Mouse (Mus musculus): ENCODE measurements at regions not wholly inside any gene's neighbourhood (a gene's known extent, or its start where the extent isn't known, plus 50 kb on each side); places are given as distances from the start of the nearest gene placed in this dataset.

DNA sequence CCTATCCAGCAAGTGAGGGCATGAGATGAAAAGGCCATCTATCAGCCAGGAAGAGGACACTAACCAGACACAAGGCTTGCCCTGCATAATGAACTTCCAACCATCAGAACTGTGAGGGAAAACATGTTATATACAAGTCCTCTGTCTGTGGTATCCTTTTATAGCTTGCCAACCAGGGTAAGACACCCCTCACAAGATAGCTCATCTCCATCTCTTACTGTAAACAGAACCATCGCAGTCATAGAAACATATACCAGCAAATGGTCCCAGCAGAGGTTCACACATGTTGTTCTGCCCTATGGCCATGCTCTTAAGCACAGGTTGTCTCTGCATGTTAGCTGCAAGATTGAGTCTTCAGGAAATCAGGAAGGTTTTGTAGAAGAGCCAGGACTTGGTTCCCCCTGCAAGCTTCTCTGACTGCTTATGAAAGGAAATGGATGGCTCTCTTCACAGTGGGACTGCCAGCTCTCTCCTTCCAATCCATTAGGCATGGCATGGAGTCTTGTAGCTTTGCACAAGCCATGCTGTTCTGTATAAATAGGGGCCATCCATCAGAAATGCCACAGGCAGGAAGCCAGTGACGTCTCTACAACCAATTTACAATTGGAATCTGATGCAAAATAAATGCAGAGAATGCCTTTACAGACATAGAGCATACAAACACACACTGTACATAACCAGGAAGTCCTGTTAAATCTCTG lies 1514.0 kb upstream of the Lrrc6 start:
- no peaks in the 10 kb centered on the region for H3K36me3 ChIP-seq (ENCODE audit: insufficient read depth, low read length)
- no peak overlapping the region for H3K4me3 ChIP-seq (replicated peaks; ENCODE audit: low read depth, low read length)
- H3K4me2 ChIP-seq (ENCODE audit: low read length), result no peak overlapping the region
- WGBS, result 51% methylated on average over 2 of the region's 2 CpGs
- H3K9ac ChIP-seq (ENCODE audit: low read depth, low read length), result no peak overlapping the region
- DNase-seq (ENCODE audit: low spot score) (no peak), ATAC-seq (replicated peaks; ENCODE audit: low FRiP score, low read depth) (no peak)
- no peaks in the 10 kb centered on the region for H3K9me3 ChIP-seq (replicated peaks; ENCODE audit: low read length)
- no peak for TF ChIP-seq CTCF (IDR thresholded peaks at IDR 0.05; ENCODE audit: low read depth)
- no peaks in the 10 kb centered on the region for H3K4me1 ChIP-seq (replicated peaks; ENCODE audit: insufficient read depth, low read length)
- no peak overlapping the region for H3K27ac ChIP-seq
- no peaks in the 10 kb centered on the region for H3K27me3 ChIP-seq (ENCODE audit: insufficient read depth, low read length)

DNA sequence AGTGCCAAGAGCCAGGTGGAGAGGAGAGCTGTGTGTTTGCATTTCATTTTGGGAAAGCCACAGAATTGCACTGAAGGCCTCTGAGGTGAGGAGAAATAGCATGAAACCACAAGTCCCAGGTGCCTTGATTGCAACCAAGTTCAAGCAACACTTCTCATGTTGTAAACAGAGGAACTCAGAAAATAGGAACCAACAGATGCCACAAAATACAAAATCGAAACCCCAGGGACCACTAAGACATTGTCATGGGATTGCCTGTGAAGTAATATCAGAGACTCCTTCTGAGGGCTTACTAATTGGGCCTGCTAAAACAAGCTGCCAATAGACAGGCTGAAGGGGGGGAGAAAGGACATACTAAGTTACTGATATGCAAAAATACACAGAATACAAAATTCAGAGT lies 1510.5 kb upstream of the Lrrc6 start:
- no peak for TF ChIP-seq CTCF (IDR thresholded peaks at IDR 0.05; ENCODE audit: low read depth)
- Histone ChIP-seq H3K9me3 (replicated peaks; ENCODE audit: low read length) (no peaks in the 10 kb centered on the region), H3K9ac (ENCODE audit: low read depth, low read length) (no peak overlapping the region), H3K27me3 (ENCODE audit: insufficient read depth, low read length) (no peaks in the 10 kb centered on the region), H3K36me3 (ENCODE audit: insufficient read depth, low read length) (no peaks in the 10 kb centered on the region), H3K4me1 (replicated peaks; ENCODE audit: insufficient read depth, low read length) (no peaks in the 10 kb centered on the region), H3K4me3 (replicated peaks; ENCODE audit: low read depth, low read length) (no peak overlapping the region), H3K27ac (no peak overlapping the region), H3K4me2 (ENCODE audit: low read length) (no peak overlapping the region)
- ATAC-seq (replicated peaks; ENCODE audit: low FRiP score, low read depth) (no peak), DNase-seq (ENCODE audit: low spot score) (no peak)
- 83% methylated on average over 1 of the region's 1 CpGs for WGBS

DNA sequence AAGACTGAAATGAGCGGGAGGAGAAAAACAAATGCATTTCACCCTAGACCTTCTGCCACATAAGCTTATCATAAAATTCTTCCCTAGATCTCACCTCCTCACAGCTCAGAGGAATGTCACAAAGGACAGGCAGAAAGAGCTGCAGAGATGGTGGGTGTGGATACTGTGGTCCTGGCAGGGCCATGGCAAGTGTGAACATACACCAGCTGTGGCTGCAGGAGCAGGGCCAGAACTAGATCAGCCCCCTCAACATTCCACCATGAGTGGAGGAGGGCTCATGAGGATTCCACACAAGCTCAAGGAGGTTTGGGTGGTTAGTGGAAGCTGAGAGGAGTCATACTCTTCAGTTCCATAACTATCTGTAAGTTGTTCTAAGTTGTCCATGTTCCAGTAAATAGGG lies 1509.5 kb upstream of the Lrrc6 start:
- H3K9ac ChIP-seq (ENCODE audit: low read depth, low read length), result no peak overlapping the region
- H3K36me3 ChIP-seq (ENCODE audit: insufficient read depth, low read length), result no peaks in the 10 kb centered on the region
- no peak for TF ChIP-seq CTCF (IDR thresholded peaks at IDR 0.05; ENCODE audit: low read depth)
- no peak overlapping the region for H3K4me3 ChIP-seq (replicated peaks; ENCODE audit: low read depth, low read length)
- no peak overlapping the region for H3K4me2 ChIP-seq (ENCODE audit: low read length)
- ATAC-seq (replicated peaks; ENCODE audit: low FRiP score, low read depth), result no peak
- 95% methylated on average over 1 of the region's 1 CpGs for WGBS
- H3K27ac ChIP-seq, result no peak overlapping the region
- no peaks in the 10 kb centered on the region for H3K9me3 ChIP-seq (replicated peaks; ENCODE audit: low read length)
- DNase-seq (ENCODE audit: low spot score), result no peak
- no peaks in the 10 kb centered on the region for H3K27me3 ChIP-seq (ENCODE audit: insufficient read depth, low read length)
- no peaks in the 10 kb centered on the region for H3K4me1 ChIP-seq (replicated peaks; ENCODE audit: insufficient read depth, low read length)

DNA sequence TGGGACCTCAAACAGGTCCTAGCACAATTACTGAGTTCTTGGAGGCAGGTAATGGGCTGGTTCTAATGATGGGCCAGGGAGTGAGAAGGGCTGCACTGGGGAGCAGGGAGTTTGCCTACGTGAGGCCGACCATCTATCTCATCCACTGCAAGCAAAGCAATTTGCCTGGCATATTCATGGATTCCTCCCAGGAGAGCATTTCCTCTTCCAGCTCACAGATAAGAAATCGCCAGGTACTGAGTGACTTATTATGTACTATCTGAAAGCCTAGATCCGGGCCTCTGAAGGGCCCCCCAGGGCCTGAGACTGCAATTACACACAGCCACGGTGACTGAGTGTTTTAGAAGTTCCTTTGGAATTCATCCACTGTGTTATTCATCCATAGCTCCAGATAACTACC lies 1504.1 kb upstream of the Lrrc6 start:
- no peak for ATAC-seq (replicated peaks; ENCODE audit: low FRiP score, low read depth)
- no peak for TF ChIP-seq CTCF (IDR thresholded peaks at IDR 0.05; ENCODE audit: low read depth)

DNA sequence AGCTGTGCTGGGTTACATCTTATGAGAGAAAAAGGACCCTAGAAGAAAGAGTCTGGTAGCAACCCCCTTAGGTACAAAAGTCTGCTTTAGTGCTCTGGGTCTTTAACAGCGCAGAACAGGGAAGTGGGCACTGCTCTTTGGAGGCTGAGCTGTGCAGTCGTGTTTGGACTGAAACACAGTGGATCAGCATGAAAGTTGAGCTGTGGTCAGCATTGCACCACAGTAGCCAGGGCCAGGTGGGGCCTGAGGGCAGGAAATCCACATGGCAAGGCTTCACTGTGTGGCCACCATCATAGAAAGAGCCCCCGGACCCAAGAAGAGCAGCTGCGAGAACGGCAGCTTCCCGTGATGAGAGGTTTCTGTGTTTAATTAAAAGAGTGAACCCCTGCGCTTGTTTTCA lies 1495.8 kb upstream of the Lrrc6 start:
- DNase-seq (ENCODE audit: low spot score) (no peak), ATAC-seq (replicated peaks; ENCODE audit: low FRiP score, low read depth) (no peak)
- TF ChIP-seq CTCF (IDR thresholded peaks at IDR 0.05; ENCODE audit: low read depth), result no peak
- Histone ChIP-seq H3K4me3 (replicated peaks; ENCODE audit: low read depth, low read length) (no peak overlapping the region), H3K36me3 (ENCODE audit: insufficient read depth, low read length) (no peaks in the 10 kb centered on the region), H3K9ac (ENCODE audit: low read depth, low read length) (no peak overlapping the region), H3K4me1 (replicated peaks; ENCODE audit: insufficient read depth, low read length) (no peaks in the 10 kb centered on the region), H3K9me3 (replicated peaks; ENCODE audit: low read length) (no peaks in the 10 kb centered on the region), H3K27ac (no peak overlapping the region), H3K27me3 (ENCODE audit: insufficient read depth, low read length) (no peaks in the 10 kb centered on the region), H3K4me2 (ENCODE audit: low read length) (no peak overlapping the region)
- 66% methylated on average over 7 of the region's 7 CpGs for WGBS

More for the DNA sequence above, 1504.1 kb upstream of the Lrrc6 start:
- Histone ChIP-seq H3K9ac (ENCODE audit: low read depth, low read length) (no peak overlapping the region), H3K9me3 (replicated peaks; ENCODE audit: low read length) (no peaks in the 10 kb centered on the region), H3K27me3 (ENCODE audit: insufficient read depth, low read length) (no peaks in the 10 kb centered on the region), H3K4me2 (ENCODE audit: low read length) (no peak overlapping the region), H3K36me3 (ENCODE audit: insufficient read depth, low read length) (no peaks in the 10 kb centered on the region), H3K27ac (no peak overlapping the region), H3K4me3 (replicated peaks; ENCODE audit: low read depth, low read length) (no peak overlapping the region), H3K4me1 (replicated peaks; ENCODE audit: insufficient read depth, low read length) (no peaks in the 10 kb centered on the region)
- no peak for DNase-seq (ENCODE audit: low spot score)
- 54% methylated on average over 5 of the region's 5 CpGs for WGBS

DNA sequence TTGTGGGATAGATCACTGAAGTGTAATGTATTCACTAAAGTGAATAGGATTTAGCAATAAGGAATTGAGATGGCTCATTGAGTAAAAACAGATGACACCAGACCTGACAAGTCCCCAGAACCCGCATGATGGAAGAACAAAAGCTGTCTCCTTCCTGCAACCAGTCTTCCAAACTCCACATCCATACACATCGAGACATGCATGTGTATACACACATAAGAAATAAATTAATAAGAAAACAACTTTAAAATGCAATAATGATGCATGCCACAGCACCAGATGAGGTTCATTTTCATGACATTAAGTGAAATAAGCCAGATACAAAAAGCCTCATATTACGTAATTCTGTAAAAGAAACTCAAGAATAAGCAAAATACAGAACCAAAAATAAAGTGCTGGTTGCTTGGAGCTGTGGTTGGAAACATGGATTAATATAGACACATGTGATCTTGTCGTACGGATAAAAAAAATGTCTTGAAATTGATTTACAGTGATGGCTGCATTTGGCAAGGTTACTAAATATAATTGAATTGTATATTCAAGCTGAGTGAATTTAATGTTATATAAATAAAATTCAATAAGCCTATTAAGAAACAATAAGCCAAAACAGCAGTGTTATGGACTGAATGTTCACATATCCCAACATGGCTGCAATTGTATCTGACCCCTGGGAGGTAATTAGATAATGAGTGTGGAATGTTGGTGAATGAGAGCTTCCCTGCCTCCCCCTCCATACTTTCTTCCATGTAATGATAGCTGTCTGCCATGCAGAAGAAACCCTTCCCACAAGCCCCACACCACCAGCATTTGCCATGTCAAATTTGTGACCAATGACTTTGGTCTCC lies 1488.9 kb upstream of the Lrrc6 start:
- DNase-seq (ENCODE audit: low spot score) (no peak), ATAC-seq (replicated peaks; ENCODE audit: low FRiP score, low read depth) (no peak)
- H3K4me2 ChIP-seq (ENCODE audit: low read length), result no peak overlapping the region
- H3K27me3 ChIP-seq (ENCODE audit: insufficient read depth, low read length), result no peaks in the 10 kb centered on the region
- TF ChIP-seq CTCF (IDR thresholded peaks at IDR 0.05; ENCODE audit: low read depth), result no peak
- H3K27ac ChIP-seq, result no peak overlapping the region
- H3K4me3 ChIP-seq (replicated peaks; ENCODE audit: low read depth, low read length), result no peak overlapping the region
- no peaks in the 10 kb centered on the region for H3K36me3 ChIP-seq (ENCODE audit: insufficient read depth, low read length)
- no peaks in the 10 kb centered on the region for H3K4me1 ChIP-seq (replicated peaks; ENCODE audit: insufficient read depth, low read length)
- WGBS, result 87% methylated on average over 5 of the region's 5 CpGs
- no peaks in the 10 kb centered on the region for H3K9me3 ChIP-seq (replicated peaks; ENCODE audit: low read length)
- no peak overlapping the region for H3K9ac ChIP-seq (ENCODE audit: low read depth, low read length)
